Mouse (Mus musculus) limb, embryonic 15.5 days (tissue): ENCODE results near the gene Pabpn1l. TPM values are rescaled to one million over a fixed set of nuclear protein-coding genes. Genes with fewer than 3 reads are reported as not detected.
"Not testable (repeated sequence)": the region's sequence is repeated elsewhere in the genome, so short reads cannot be mapped to it uniquely, and the experiment has no call there.

Experiments used
- ATAC-seq: fragments of 200-750 bp; cut with Nextera tagmentation; 2 replicates; pipeline ENCODE4 v1.8.0; 2017; ENCODE audit warnings: low read depth, moderate TSS enrichment; ENCODE audit not compliant: insufficient number of reproducible peaks, low FRiP score, low TSS enrichment
- H3K27ac ChIP-seq: fragments of 300-500 bp; sonication (generic); 2 replicates; pipeline ENCODE4 v1.5.1; 2015; ENCODE audit warnings: moderate library complexity, mild to moderate bottlenecking, inconsistent platforms
- H3K27me3 ChIP-seq: fragments of 300-500 bp; sonication (generic); 2 replicates; pipeline ENCODE4 v1.6.1; 2015; ENCODE audit warnings: inconsistent platforms
- H3K36me3 ChIP-seq: fragments of 300-500 bp; sonication (generic); 2 replicates; pipeline ENCODE4 v1.6.1; 2015; ENCODE audit warnings: inconsistent platforms
- H3K4me1 ChIP-seq: fragments of 300-500 bp; sonication (generic); 2 replicates; pipeline ENCODE4 v1.6.1; 2015; ENCODE audit warnings: inconsistent platforms
- H3K4me2 ChIP-seq: fragments of 300-500 bp; sonication (generic); 2 replicates; pipeline ENCODE4 v1.6.1; 2015; ENCODE audit warnings: mild to moderate bottlenecking, inconsistent platforms
- H3K4me3 ChIP-seq: fragments of 300-500 bp; sonication (generic); 2 replicates; pipeline ENCODE4 v1.5.1; 2015; ENCODE audit warnings: mild to moderate bottlenecking, inconsistent platforms
- H3K9ac ChIP-seq: fragments of 300-500 bp; sonication (generic); 2 replicates; pipeline ENCODE4 v1.6.1; 2015; ENCODE audit warnings: inconsistent platforms
- H3K9me3 ChIP-seq: fragments of 300-500 bp; sonication (generic); 2 replicates; pipeline ENCODE4 v1.6.1; 2016; ENCODE audit warnings: inconsistent platforms
- WGBS: fragments of 180-500 bp; shearing (Covaris S2); methylation state at CpG from one replicate; pipeline ENCODE4 v1.1.7; 2015; 5-methylcytosine and 5-hydroxymethylcytosine counted together
- polyA plus RNA-seq: library from polyadenylated mRNA; unstranded; fragments of >200 nt; fragmentation: Nextera tagmentation; extraction: Ambion mirVana; gene quantifications from 2 replicates; pipeline ENCODE4 v1.2.1, GENCODE M21; 2015

Gene Pabpn1l
- polyA plus RNA-seq, 1 experiment from 2014 or later, result not detected

GRCm38 (mm10) chr8:122584981-122585380, 37.6 kb downstream of the Pabpn1l start:
- 72% methylated on average over 9 of the region's 9 CpGs for WGBS

GRCm38 (mm10) chr8:122580926-122581325, 41.6 kb downstream of the Pabpn1l start:
- no peak overlapping the region for H3K4me3 ChIP-seq
- no peak overlapping the region for H3K9ac ChIP-seq
- H3K9me3 ChIP-seq, result no peaks in the 10 kb centered on the region
- no peak overlapping the region for H3K4me2 ChIP-seq
- no peaks in the 10 kb centered on the region for H3K36me3 ChIP-seq
- no peak overlapping the region for H3K27ac ChIP-seq
- no peak for ATAC-seq
- H3K27me3 ChIP-seq, result no peaks in the 10 kb centered on the region
- 30% methylated on average over 15 of the region's 15 CpGs for WGBS
- peaks cover 43% of the 10 kb centered on the region for H3K4me1 ChIP-seq

More at GRCm38 (mm10) chr8:122584981-122585380, 37.6 kb downstream of the Pabpn1l start:
- Histone ChIP-seq H3K4me3 (no peak overlapping the region), H3K27ac (no peak overlapping the region), H3K4me2 (no peak overlapping the region), H3K9me3 (no peaks in the 10 kb centered on the region), H3K36me3 (no peaks in the 10 kb centered on the region), H3K4me1 (peaks cover 17% of the 10 kb centered on the region), H3K9ac (no peak overlapping the region), H3K27me3 (no peaks in the 10 kb centered on the region)
- ATAC-seq, result no peak

DNA sequence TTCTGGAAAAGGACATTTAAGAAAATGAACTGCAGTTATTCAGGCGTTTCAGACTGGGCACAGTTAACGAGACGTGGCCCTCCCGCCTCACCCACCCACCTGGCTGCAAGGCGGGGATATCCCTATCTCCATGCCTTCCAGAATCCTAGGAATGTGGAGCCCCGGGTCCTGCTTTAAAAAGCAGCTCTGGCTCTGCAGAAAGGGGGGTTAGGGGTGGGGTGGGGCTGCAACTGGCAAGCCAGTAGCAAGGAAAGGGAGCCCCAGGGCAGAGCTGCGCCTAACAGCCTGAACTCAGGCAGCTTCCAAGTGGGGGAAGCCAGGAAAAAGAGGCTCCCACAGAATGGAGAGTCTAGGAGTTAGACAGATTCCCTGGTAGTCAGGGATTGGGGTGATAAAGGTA, 43.3 kb downstream of the Pabpn1l start:
- Histone ChIP-seq H3K4me1 (peaks cover 56% of the 10 kb centered on the region), H3K4me3 (no peak overlapping the region), H3K9me3 (no peaks in the 10 kb centered on the region), H3K4me2 (no peak overlapping the region), H3K36me3 (peaks cover 7% of the 10 kb centered on the region; the same call in 1 of the 2 replicates), H3K27me3 (no peaks in the 10 kb centered on the region), H3K27ac (peak overlapping the region; percentile 68), H3K9ac (no peak overlapping the region)
- no peak for ATAC-seq
- 9% methylated on average over 7 of the region's 7 CpGs for WGBS

GRCm38 (mm10) chr8:122577116-122577515, 45.4 kb downstream of the Pabpn1l start:
- 44% methylated on average over 10 of the region's 10 CpGs for WGBS
- ATAC-seq, result no peak
- peaks cover 56% of the 10 kb centered on the region for H3K4me1 ChIP-seq

DNA sequence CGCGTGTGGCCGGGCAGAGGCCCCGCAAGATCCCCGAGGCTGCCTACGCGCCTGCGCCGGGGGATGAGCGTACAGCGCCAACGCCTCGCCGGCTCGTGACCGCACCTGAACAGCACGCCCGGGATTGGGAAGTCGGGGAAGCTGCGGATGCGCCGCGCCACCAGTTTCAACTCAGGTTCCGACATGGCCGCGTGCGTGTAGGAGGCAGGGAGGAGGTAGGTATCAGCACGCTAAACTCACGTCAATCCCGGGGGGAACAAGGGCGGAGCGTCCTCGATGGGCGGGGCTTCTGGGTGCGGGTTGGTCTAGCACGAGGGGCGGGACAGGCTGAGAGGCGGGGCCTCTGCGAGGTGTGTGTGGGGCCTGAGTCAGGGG, 45.9 kb downstream of the Pabpn1l start, which contains the start of gene Aprt:
TSS of gene Aprt (minus strand) at position 262 of the 375 bp plus-strand sequence.
- Histone ChIP-seq H3K27ac (peak within 1 kb of the TSS; percentile 73), H3K4me3 (peak within 1 kb of the TSS; percentile 76), H3K4me2 (peak within 1 kb of the TSS; percentile 79), H3K36me3 (peaks cover 30% of the 10 kb centered on the region), H3K27me3 (no peaks in the 10 kb centered on the region), H3K9ac (peak within 1 kb of the TSS; percentile 65), H3K9me3 (no peaks in the 10 kb centered on the region), H3K4me1 (peaks cover 56% of the 10 kb centered on the region)
- WGBS, result under 1% methylated on average over 39 of the region's 39 CpGs
- ATAC-seq, result peak; percentile 89

More at GRCm38 (mm10) chr8:122577116-122577515, 45.4 kb downstream of the Pabpn1l start:
- Histone ChIP-seq H3K4me2 (peak overlapping the region; percentile 79), H3K9ac (no peak overlapping the region), H3K27me3 (no peaks in the 10 kb centered on the region), H3K27ac (peak overlapping the region; percentile 63; the same call in 1 of the 2 replicates), H3K9me3 (no peaks in the 10 kb centered on the region), H3K4me3 (peak overlapping the region; percentile 76), H3K36me3 (peaks cover 25% of the 10 kb centered on the region)

GRCm38 (mm10) chr8:122575735-122576647, 46.5 kb downstream of the Pabpn1l start:
- Histone ChIP-seq H3K27ac (peak overlapping the region; percentile 73), H3K9me3 (no peaks in the 10 kb centered on the region), H3K9ac (peak overlapping the region; percentile 65), H3K4me1 (peaks cover 54% of the 10 kb centered on the region), H3K4me2 (peak overlapping the region; percentile 79), H3K27me3 (no peaks in the 10 kb centered on the region), H3K36me3 (peaks cover 37% of the 10 kb centered on the region), H3K4me3 (peak overlapping the region; percentile 76)
- 16% methylated on average over 21 of the region's 21 CpGs for WGBS
- no peak for ATAC-seq

- ATAC-seq, result no peak
- Histone ChIP-seq H3K9ac (no peak overlapping the region), H3K27me3 (no peaks in the 10 kb centered on the region), H3K4me3 (peak overlapping the region; percentile 76), H3K4me2 (peak overlapping the region; percentile 79), H3K36me3 (peaks cover 44% of the 10 kb centered on the region), H3K4me1 (peaks cover 48% of the 10 kb centered on the region), H3K27ac (no peak overlapping the region), H3K9me3 (no peaks in the 10 kb centered on the region)
- 70% methylated on average over 8 of the region's 8 CpGs for WGBS
Measured at GRCm38 (mm10) chr8:122575286-122575685, 47.3 kb downstream of the Pabpn1l start.

- peaks cover 49% of the 10 kb centered on the region for H3K4me1 ChIP-seq
- H3K4me2 ChIP-seq, result no peak overlapping the region; the same call in 1 of the 2 replicates
- H3K27me3 ChIP-seq, result no peaks in the 10 kb centered on the region
- peaks cover 49% of the 10 kb centered on the region for H3K36me3 ChIP-seq
- no peak overlapping the region for H3K4me3 ChIP-seq
- H3K9me3 ChIP-seq, result no peaks in the 10 kb centered on the region
- 47% methylated on average over 10 of the region's 10 CpGs for WGBS
- H3K9ac ChIP-seq, result no peak overlapping the region
- no peak overlapping the region for H3K27ac ChIP-seq
- no peak for ATAC-seq
Measured at GRCm38 (mm10) chr8:122574667-122575251, 47.8 kb downstream of the Pabpn1l start.

GRCm38 (mm10) chr8:122574264-122574663, 48.3 kb downstream of the Pabpn1l start:
- H3K27ac ChIP-seq, result no peak overlapping the region
- H3K4me2 ChIP-seq, result no peak overlapping the region
- H3K9me3 ChIP-seq, result no peaks in the 10 kb centered on the region
- no peaks in the 10 kb centered on the region for H3K27me3 ChIP-seq
- H3K4me3 ChIP-seq, result no peak overlapping the region
- peaks cover 53% of the 10 kb centered on the region for H3K36me3 ChIP-seq
- 39% methylated on average over 3 of the region's 3 CpGs for WGBS
- peaks cover 49% of the 10 kb centered on the region for H3K4me1 ChIP-seq
- ATAC-seq, result no peak
- H3K9ac ChIP-seq, result no peak overlapping the region

DNA sequence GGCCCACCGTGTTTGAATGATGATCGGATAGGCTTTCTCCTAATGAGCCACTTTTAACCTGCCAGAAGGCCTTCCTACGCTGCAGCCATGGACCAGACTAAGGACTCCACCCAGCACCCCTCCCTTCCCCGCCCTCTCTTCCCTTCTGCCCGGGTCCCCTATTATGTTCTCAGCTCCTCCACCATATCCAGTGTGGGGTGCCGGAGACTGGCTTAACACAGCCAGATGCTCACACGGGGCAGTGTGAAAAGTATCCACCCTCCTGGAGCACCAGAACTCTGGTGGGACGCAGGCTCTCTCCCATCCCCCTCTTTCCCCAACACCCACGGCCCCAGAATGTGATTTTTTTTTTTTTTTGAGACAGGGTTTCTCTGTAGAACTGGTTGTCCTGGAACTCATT, 49.0 kb downstream of the Pabpn1l start:
- H3K9ac ChIP-seq, result no peak overlapping the region
- ATAC-seq, result no peak
- no peak overlapping the region for H3K4me2 ChIP-seq
- H3K4me3 ChIP-seq, result no peak overlapping the region
- H3K27ac ChIP-seq, result 0 out of 2 replicates have a peak overlapping the region, but pooled peaks have one; percentile 33
- H3K27me3 ChIP-seq, result no peaks in the 10 kb centered on the region
- peaks cover 53% of the 10 kb centered on the region for H3K36me3 ChIP-seq
- H3K4me1 ChIP-seq, result peaks cover 50% of the 10 kb centered on the region
- no peaks in the 10 kb centered on the region for H3K9me3 ChIP-seq
- 63% methylated on average over 9 of the region's 9 CpGs for WGBS

- peaks cover 53% of the 10 kb centered on the region for H3K36me3 ChIP-seq
Measured at GRCm38 (mm10) chr8:122573176-122573575, 49.4 kb downstream of the Pabpn1l start.

GRCm38 (mm10) chr8:122572751-122573150, 49.8 kb downstream of the Pabpn1l start:
- Histone ChIP-seq H3K27ac (no peak overlapping the region), H3K9ac (no peak overlapping the region), H3K27me3 (no peaks in the 10 kb centered on the region), H3K4me3 (no peak overlapping the region), H3K36me3 (peaks cover 53% of the 10 kb centered on the region), H3K4me1 (peaks cover 50% of the 10 kb centered on the region), H3K9me3 (no peaks in the 10 kb centered on the region), H3K4me2 (no peak overlapping the region)
- ATAC-seq, result no peak
- 89% methylated on average over 3 of the region's 3 CpGs for WGBS

More at GRCm38 (mm10) chr8:122573176-122573575, 49.4 kb downstream of the Pabpn1l start:
- 55% methylated on average over 4 of the region's 4 CpGs for WGBS
- Histone ChIP-seq H3K4me1 (peaks cover 50% of the 10 kb centered on the region), H3K27ac (0 out of 2 replicates have a peak overlapping the region, but pooled peaks have one; percentile 33)
- not testable (repeated sequence) for H3K27me3 ChIP-seq, H3K9me3 ChIP-seq, ATAC-seq, H3K4me2 ChIP-seq, H3K4me3 ChIP-seq, H3K9ac ChIP-seq
